Mouse (Mus musculus) embryonic fibroblast, embryonic 13.5 days (primary cell): ENCODE results near the gene Kdelr1. TPM values are rescaled to one million over a fixed set of nuclear protein-coding genes. Genes with fewer than 3 reads are reported as not detected.
A peak's percentile ranks its signal among the peaks of the same experiment; 100 is the strongest.

Experiments
- H3K27ac ChIP-seq: 2 replicates; pipeline ENCODE4 v1.5.1; 2012; ENCODE audit warnings: low read length, control low read depth, inconsistent platforms; ENCODE audit not compliant: insufficient read depth
- H3K4me1 ChIP-seq: 2 replicates; pipeline ENCODE4 v1.6.1; 2011; ENCODE audit warnings: low read length; ENCODE audit not compliant: control insufficient read depth, insufficient read depth
- H3K4me3 ChIP-seq: 2 replicates; pipeline ENCODE4 v1.5.1; 2011; ENCODE audit warnings: mild to moderate bottlenecking, control low read depth, low read length; ENCODE audit not compliant: insufficient read depth
- CTCF ChIP-seq: IDR thresholded peaks from 2 replicates; pipeline ENCODE4 v1.5.1; 2011; ENCODE audit warnings: mild to moderate bottlenecking, control low read depth, low read length, moderate library complexity, borderline replicate concordance; ENCODE audit not compliant: insufficient read depth
- POLR2A ChIP-seq: IDR thresholded peaks from 2 replicates; pipeline ENCODE4 v1.6.1; 2011; ENCODE audit warnings: low read depth, mild to moderate bottlenecking, control low read depth, low read length, moderate library complexity
- polyA plus RNA-seq: library from polyadenylated mRNA; stranded (reverse); fragments of >200 nt; gene quantifications from 2 replicates; pipeline ENCODE4 v1.2.4, GENCODE M21; 2011; ENCODE audit warnings: low read depth; ENCODE audit not compliant: missing spikeins, insufficient read length

The Kdelr1 gene
- polyA plus RNA-seq, 1 experiment = 303 TPM

DNA sequence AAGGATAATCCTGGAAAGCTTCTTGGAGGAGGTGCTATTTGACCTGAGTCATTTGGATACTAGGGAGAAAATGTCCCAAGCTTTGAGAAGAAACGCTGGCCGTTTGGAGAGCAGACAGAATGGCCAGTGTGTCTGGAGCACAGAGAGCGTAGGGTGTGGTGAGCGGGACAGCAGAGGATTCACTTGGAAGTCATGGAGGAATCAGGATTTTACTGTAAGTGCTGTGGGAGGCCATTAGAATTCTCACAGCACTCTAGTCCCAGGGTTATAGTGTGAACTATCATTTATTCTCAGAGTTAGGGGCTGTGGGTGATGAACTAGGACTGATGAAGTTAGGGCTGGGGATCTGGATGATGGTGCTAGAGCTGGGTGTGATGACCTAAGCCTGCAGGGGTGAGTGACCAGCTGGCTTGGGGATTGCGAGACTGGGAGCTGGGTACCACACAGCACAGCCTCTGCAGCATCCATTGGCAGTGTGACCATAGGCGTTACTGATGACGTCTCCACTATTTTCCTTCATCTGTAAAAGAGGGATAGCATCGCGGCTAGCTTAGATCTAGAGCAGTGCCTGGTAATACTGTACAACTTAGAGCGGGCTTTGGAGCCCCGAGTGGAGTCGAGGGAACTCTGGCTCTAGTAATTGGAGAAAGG is 49.5 kb downstream of the Kdelr1 start:
- Histone ChIP-seq H3K4me1 (peaks cover 9% of the 10 kb centered on the region; the same call in 1 of the 2 replicates), H3K4me3 (no peak overlapping the region), H3K27ac (peak overlapping the region; percentile 97)
- TF ChIP-seq POLR2A (peak; percentile 39; the same call in 1 of the 2 replicates), CTCF (no peak)

- peak; percentile 85 for TF ChIP-seq POLR2A
- TF ChIP-seq CTCF = no peak
- Histone ChIP-seq H3K27ac (peak overlapping the region; percentile 97), H3K4me1 (peaks cover 4% of the 10 kb centered on the region; the same call in 1 of the 2 replicates), H3K4me3 (peak overlapping the region; percentile 7; the same call in 1 of the 2 replicates)
Measured at GRCm38 (mm10) chr7:45922928-45923761, 50.6 kb downstream of the Kdelr1 start.

- Histone ChIP-seq H3K27ac (peak within 1 kb of the TSS; percentile 97), H3K4me3 (peak within 1 kb of the TSS; percentile 7; the same call in 1 of the 2 replicates), H3K4me1 (peaks cover 4% of the 10 kb centered on the region; the same call in 1 of the 2 replicates)
- no peak for TF ChIP-seq CTCF
- TF ChIP-seq POLR2A = peak; percentile 20; the same call in 1 of the 2 replicates
Measured at GRCm38 (mm10) chr7:45923762-45924428, 51.3 kb downstream of the Kdelr1 start, which contains the start of gene Ccdc114. Gene Ccdc114 (plus strand): TSS chr7:45924072.

- H3K4me1 ChIP-seq = peaks cover 4% of the 10 kb centered on the region; the same call in 1 of the 2 replicates
- no peak overlapping the region for H3K4me3 ChIP-seq
- no peak overlapping the region for H3K27ac ChIP-seq
- TF ChIP-seq POLR2A = no peak
- TF ChIP-seq CTCF = no peak
Measured at GRCm38 (mm10) chr7:45924429-45924816, 51.9 kb downstream of the Kdelr1 start.

GRCm38 (mm10) chr7:45928626-45929295 is 56.2 kb downstream of the Kdelr1 start:
- no peak for TF ChIP-seq POLR2A
- TF ChIP-seq CTCF = no peak
- no peaks in the 10 kb centered on the region for H3K4me1 ChIP-seq
- no peak overlapping the region for H3K27ac ChIP-seq
- no peak overlapping the region for H3K4me3 ChIP-seq

DNA sequence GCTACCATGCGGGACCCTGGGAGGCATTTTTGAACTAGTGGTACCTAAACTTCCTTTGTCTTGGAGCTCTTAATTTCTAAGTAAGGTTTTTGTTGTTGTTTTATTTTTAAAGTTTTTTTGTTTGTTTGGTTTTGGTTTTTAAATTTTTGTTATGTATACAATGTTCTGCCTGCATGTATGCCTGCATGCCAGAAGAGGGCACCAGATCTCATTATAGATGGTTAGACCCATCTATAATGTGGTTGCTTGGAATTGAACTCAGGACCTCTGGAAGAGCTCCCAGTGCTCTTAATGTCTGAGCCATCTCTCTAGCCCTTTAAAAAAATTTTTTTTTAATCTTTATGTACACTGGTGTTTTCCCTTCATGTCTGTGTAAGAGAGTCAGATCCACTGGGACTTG is 57.1 kb downstream of the Kdelr1 start:
- Histone ChIP-seq H3K4me3 (no peak overlapping the region), H3K4me1 (no peaks in the 10 kb centered on the region), H3K27ac (no peak overlapping the region)
- no peak for TF ChIP-seq POLR2A

Other genes starting within 250 kb of the Kdelr1 start
- 0.15 and 0.37 TPM in 2 replicates for gene Rasip1, start 245.3 kb upstream of the Kdelr1 start, polyA plus RNA-seq
- 0.70 and 1.8 TPM in 2 replicates for gene Mamstr, start 232.8 kb upstream of the Kdelr1 start, polyA plus RNA-seq
- gene Fut2, start 206.4 kb upstream of the Kdelr1 start, polyA plus RNA-seq = not detected in 2 replicates
- gene Ntn5, start 188.8 kb upstream of the Kdelr1 start, polyA plus RNA-seq = 0.58 TPM in 1 of 2 replicates, not detected in the other
- 0.21 TPM in 1 of 2 replicates, not detected in the other for gene Sec1, start 178.4 kb upstream of the Kdelr1 start, polyA plus RNA-seq
- gene Car11, start 172.9 kb upstream of the Kdelr1 start, polyA plus RNA-seq = 6.6 and 6.8 TPM in 2 replicates
- 15.9 and 17.0 TPM in 2 replicates for gene Dbp, start 167.7 kb upstream of the Kdelr1 start, polyA plus RNA-seq
- 1,118 and 1,143 TPM in 2 replicates for gene Rpl18, start 157.3 kb upstream of the Kdelr1 start, polyA plus RNA-seq
- 19.0 and 19.1 TPM in 2 replicates for gene Sphk2, start 154.8 kb upstream of the Kdelr1 start, polyA plus RNA-seq
- not detected in 2 replicates for gene Fam83e, start 151.6 kb upstream of the Kdelr1 start, polyA plus RNA-seq
- gene Spaca4, start 147.0 kb upstream of the Kdelr1 start, polyA plus RNA-seq = not detected in 2 replicates
- 5.5 and 8.7 TPM in 2 replicates for gene Lmtk3, start 89.0 kb upstream of the Kdelr1 start, polyA plus RNA-seq
- 0.44 TPM in 1 of 2 replicates, not detected in the other for gene Sult2b1, start 88.1 kb upstream of the Kdelr1 start, polyA plus RNA-seq
- gene Cyth2, start 58.2 kb upstream of the Kdelr1 start, polyA plus RNA-seq = 63.7 and 69.6 TPM in 2 replicates
- not detected in 2 replicates for gene Kcnj14, start 48.0 kb upstream of the Kdelr1 start, polyA plus RNA-seq
- 13.5 and 17.6 TPM in 2 replicates for gene Grwd1, start 41.8 kb upstream of the Kdelr1 start, polyA plus RNA-seq
- gene Grin2d, start 5.6 kb downstream of the Kdelr1 start, polyA plus RNA-seq = 1.8 and 2.1 TPM in 2 replicates
- not detected in 2 replicates for gene Syngr4, start 23.9 kb downstream of the Kdelr1 start, polyA plus RNA-seq
- 18.0 and 21.2 TPM in 2 replicates for gene Tmem143, start 24.2 kb downstream of the Kdelr1 start, polyA plus RNA-seq
- gene Emp3, start 48.6 kb downstream of the Kdelr1 start, polyA plus RNA-seq = 373 and 394 TPM in 2 replicates
- 0.73 and 1.1 TPM in 2 replicates for gene Ccdc114, start 51.3 kb downstream of the Kdelr1 start, polyA plus RNA-seq
- 0.14 TPM in 1 of 2 replicates, not detected in the other for gene Abcc6, start 157.5 kb downstream of the Kdelr1 start, polyA plus RNA-seq
- gene Nomo1, start 160.9 kb downstream of the Kdelr1 start, polyA plus RNA-seq = 52.2 and 80.0 TPM in 2 replicates
- not detected in 2 replicates for gene Kcnj11, start 228.0 kb downstream of the Kdelr1 start, polyA plus RNA-seq